Mouse (Mus musculus) heart, adult 2 months (tissue): ENCODE measurements around the gene Gsc2. TPM values are rescaled to one million over a fixed set of nuclear protein-coding genes. Genes with fewer than 3 reads are reported as not detected.

Source experiments
- DNase-seq, 2 experiments: peaks; one replicate each; pipeline ENCODE4 v3.0.0; 2021
- H3K27ac ChIP-seq: fragments of 200-600 bp; 2 replicates; pipeline ENCODE4 v1.8.1; 2022
- H3K27me3 ChIP-seq: fragments of 200-500 bp; 2 replicates; pipeline ENCODE4 v1.6.1; 2012; ENCODE audit warnings: mild to moderate bottlenecking, low read length, inconsistent platforms, mixed read lengths; ENCODE audit not compliant: control insufficient read depth, insufficient read depth
- H3K36me3 ChIP-seq: fragments of 200-500 bp; 2 replicates; pipeline ENCODE4 v1.6.1; 2012; ENCODE audit warnings: low read length, inconsistent platforms; ENCODE audit not compliant: control insufficient read depth, insufficient read depth
- H3K4me1 ChIP-seq: fragments of 200-500 bp; 2 replicates; pipeline ENCODE4 v1.6.1; 2011; ENCODE audit warnings: low read length; ENCODE audit not compliant: control insufficient read depth, insufficient read depth
- H3K4me3 ChIP-seq: fragments of 200-600 bp; 2 replicates; pipeline ENCODE4 v1.8.1; 2022
- H3K79me2 ChIP-seq: fragments of 200-500 bp; replicated peaks from 2 replicates; pipeline ENCODE4 v1.6.1; 2012; ENCODE audit warnings: mild to moderate bottlenecking, inconsistent platforms, low read length, moderate library complexity, mixed read lengths; ENCODE audit not compliant: control insufficient read depth, insufficient read depth
- H3K9ac ChIP-seq: fragments of 200-500 bp; 2 replicates; pipeline ENCODE4 v1.6.1; 2012; ENCODE audit warnings: low read depth, mild to moderate bottlenecking, control low read depth, inconsistent platforms, low read length, mixed read lengths
- CTCF ChIP-seq: fragments of 200-600 bp; IDR thresholded peaks from 2 replicates; pipeline ENCODE4 v1.8.1; 2022; ENCODE audit warnings: antibody characterized with exemption, mild to moderate bottlenecking, moderate library complexity
- EP300 ChIP-seq: fragments of 200-500 bp; IDR thresholded peaks from 2 replicates; pipeline ENCODE4 v1.6.1; 2011; ENCODE audit warnings: low read depth, low read length, control low read depth; ENCODE audit not compliant: insufficient read depth
- POLR2A ChIP-seq: fragments of 200-500 bp; IDR thresholded peaks from 2 replicates; pipeline ENCODE4 v1.6.1; 2011; ENCODE audit warnings: mild to moderate bottlenecking, low read depth, low read length, control low read depth; ENCODE audit not compliant: insufficient read depth
- WGBS: fragments of 180-500 bp; shearing (Covaris S2); methylation state at CpG from one replicate; pipeline ENCODE4 v1.1.7; 2018; 5-methylcytosine and 5-hydroxymethylcytosine counted together
- intact Hi-C: fragments of 180-260 bp; cut with DNase I; formaldehyde crosslinking; loops from one replicate; pipeline ENCODE4 v1.15.1; 2025
- polyA plus RNA-seq: library from polyadenylated mRNA; depleted of rRNA; stranded (reverse); fragments of >200 nt; gene quantifications from 2 replicates; pipeline ENCODE4 v1.2.3, GENCODE M21; 2012; rRNA removed
- total RNA-seq, 2 experiments: library from RNA; stranded (reverse); gene quantifications; 2 replicates each; pipeline ENCODE4 v1.2.3; 2021

Gsc2 gene
- total and polyA plus RNA-seq, 3 experiments = not detected

- TF ChIP-seq POLR2A = no peak
- TF ChIP-seq EP300 = no peak
- no peak for TF ChIP-seq CTCF
- no peak overlapping the region for H3K27ac ChIP-seq
- peaks cover 2% of the 10 kb centered on the region; the same call in 1 of the 2 replicates for H3K36me3 ChIP-seq
- no peaks in the 10 kb centered on the region for H3K27me3 ChIP-seq
- WGBS = 98% methylated on average over 1 of the region's 1 CpGs
- peaks cover 14% of the 10 kb centered on the region for H3K79me2 ChIP-seq
- peaks cover 4% of the 10 kb centered on the region for H3K4me1 ChIP-seq
- no peak overlapping the region for H3K4me3 ChIP-seq
- DNase-seq = no peak
- no peak overlapping the region for H3K9ac ChIP-seq
- intact Hi-C loops = no loop called here
These were observed 38.8 kb downstream of the Gsc2 start for GRCm38 (mm10) chr16:17876096-17876495.

- intact Hi-C loops = no loop called here
- H3K27ac ChIP-seq = no peak overlapping the region
- peaks cover 4% of the 10 kb centered on the region for H3K4me1 ChIP-seq
These were observed 39.7 kb downstream of the Gsc2 start for GRCm38 (mm10) chr16:17875174-17875573.

GRCm38 (mm10) chr16:17872995-17873394 is 41.9 kb downstream of the Gsc2 start:
- Histone ChIP-seq H3K27me3 (no peaks in the 10 kb centered on the region), H3K4me3 (no peak overlapping the region), H3K27ac (no peak overlapping the region), H3K79me2 (peaks cover 8% of the 10 kb centered on the region; the same call in 1 of the 2 replicates), H3K9ac (no peak overlapping the region), H3K36me3 (peaks cover 2% of the 10 kb centered on the region; the same call in 1 of the 2 replicates), H3K4me1 (peaks cover 2% of the 10 kb centered on the region; the same call in 1 of the 2 replicates)
- DNase-seq = no peak
- 61% methylated on average over 4 of the region's 4 CpGs for WGBS
- TF ChIP-seq CTCF (no peak), EP300 (no peak), POLR2A (no peak)
- intact Hi-C loops = no loop called here

More at GRCm38 (mm10) chr16:17875174-17875573, 39.7 kb downstream of the Gsc2 start:
- peaks cover 12% of the 10 kb centered on the region for H3K79me2 ChIP-seq
- H3K36me3 ChIP-seq = peaks cover 2% of the 10 kb centered on the region; the same call in 1 of the 2 replicates
- WGBS = 45% methylated on average over 4 of the region's 4 CpGs
- H3K9ac ChIP-seq = no peak overlapping the region
- TF ChIP-seq POLR2A (no peak), CTCF (no peak), EP300 (no peak)
- H3K27me3 ChIP-seq = no peaks in the 10 kb centered on the region
- peak; percentile 15 to 32 for DNase-seq
- H3K4me3 ChIP-seq = no peak overlapping the region

- peak in 1 of 2 experiments; percentile 4 for DNase-seq
- intact Hi-C loops = no loop called here
- H3K4me3 ChIP-seq = no peak overlapping the region
- H3K27me3 ChIP-seq = no peaks in the 10 kb centered on the region
- no peaks in the 10 kb centered on the region for H3K36me3 ChIP-seq
- TF ChIP-seq EP300 = no peak
- TF ChIP-seq POLR2A = no peak
- no peak for TF ChIP-seq CTCF
- H3K4me1 ChIP-seq = peaks cover 2% of the 10 kb centered on the region; the same call in 1 of the 2 replicates
- H3K27ac ChIP-seq = no peak overlapping the region
- H3K79me2 ChIP-seq = peaks cover 5% of the 10 kb centered on the region; the same call in 1 of the 2 replicates
- H3K9ac ChIP-seq = no peak overlapping the region
- 54% methylated on average over 5 of the region's 5 CpGs for WGBS
These were observed 43.6 kb downstream of the Gsc2 start for GRCm38 (mm10) chr16:17871248-17871647.

- TF ChIP-seq EP300 (no peak), POLR2A (no peak), CTCF (no peak)
- H3K27me3 ChIP-seq = no peaks in the 10 kb centered on the region
- intact Hi-C loops = no loop called here
- DNase-seq = no peak
- no peak overlapping the region for H3K27ac ChIP-seq
- no peak overlapping the region for H3K4me3 ChIP-seq
- WGBS = 62% methylated on average over 6 of the region's 6 CpGs
- no peaks in the 10 kb centered on the region for H3K4me1 ChIP-seq
- peaks cover 7% of the 10 kb centered on the region for H3K79me2 ChIP-seq
- H3K9ac ChIP-seq = no peak overlapping the region
- no peaks in the 10 kb centered on the region for H3K36me3 ChIP-seq
These were observed 49.1 kb downstream of the Gsc2 start for GRCm38 (mm10) chr16:17865770-17866169.

GRCm38 (mm10) chr16:17865293-17865692 is 49.6 kb downstream of the Gsc2 start:
- H3K36me3 ChIP-seq = no peaks in the 10 kb centered on the region
- no peak overlapping the region for H3K27ac ChIP-seq
- peaks cover 7% of the 10 kb centered on the region for H3K79me2 ChIP-seq
- H3K4me3 ChIP-seq = no peak overlapping the region
- no peak overlapping the region for H3K9ac ChIP-seq
- DNase-seq = no peak
- H3K27me3 ChIP-seq = no peaks in the 10 kb centered on the region
- H3K4me1 ChIP-seq = no peaks in the 10 kb centered on the region
- TF ChIP-seq CTCF (no peak), POLR2A (no peak), EP300 (no peak)
- 71% methylated on average over 2 of the region's 2 CpGs for WGBS
- intact Hi-C loops = no loop called here

Other genes with a start within 250 kb of the Gsc2 start
- gene Med15, start 182.2 kb downstream of the Gsc2 start, total RNA-seq = 10 to 100 TPM; 21.5 to 24.9 TPM
- gene Med15, start 182.2 kb downstream of the Gsc2 start, polyA plus RNA-seq = 37.3 and 44.3 TPM in 2 replicates
- gene Klhl22, start 155.4 kb downstream of the Gsc2 start, total RNA-seq = 10 to 100 TPM; 17.3 to 18.6 TPM
- gene Klhl22, start 155.4 kb downstream of the Gsc2 start, polyA plus RNA-seq = 23.6 and 30.2 TPM in 2 replicates
- 1 to 10 TPM; 4.1 to 5.2 TPM for gene Scarf2, start 117.8 kb downstream of the Gsc2 start, total RNA-seq
- gene Scarf2, start 117.8 kb downstream of the Gsc2 start, polyA plus RNA-seq = 10.8 and 13.4 TPM in 2 replicates
- not detected for gene B830017H08Rik, start 81.9 kb downstream of the Gsc2 start, total RNA-seq
- not detected in 2 replicates for gene B830017H08Rik, start 81.9 kb downstream of the Gsc2 start, polyA plus RNA-seq
- 1 to 10 TPM; 1.6 to 2.9 TPM for gene Car15, start 76.7 kb downstream of the Gsc2 start, total RNA-seq
- gene Car15, start 76.7 kb downstream of the Gsc2 start, polyA plus RNA-seq = 4.6 and 5.2 TPM in 2 replicates
- under 1 TPM; 0.20 to 0.31 TPM for gene Gm20518, start 23.4 kb downstream of the Gsc2 start, total RNA-seq
- gene Gm20518, start 23.4 kb downstream of the Gsc2 start, polyA plus RNA-seq = 0.68 and 1.1 TPM in 2 replicates
- gene Tssk1, start 20.8 kb downstream of the Gsc2 start, total RNA-seq = under 1 TPM; 0.16 TPM
- 0.27 and 0.29 TPM in 2 replicates for gene Tssk1, start 20.8 kb downstream of the Gsc2 start, polyA plus RNA-seq
- 10 to 100 TPM; 46.5 to 55.7 TPM for gene Dgcr2, start 16.5 kb downstream of the Gsc2 start, total RNA-seq
- 64.3 and 77.9 TPM in 2 replicates for gene Dgcr2, start 16.5 kb downstream of the Gsc2 start, polyA plus RNA-seq
- gene Tssk2, start 16.4 kb downstream of the Gsc2 start, total RNA-seq = not detected
- 0.33 and 0.44 TPM in 2 replicates for gene Tssk2, start 16.4 kb downstream of the Gsc2 start, polyA plus RNA-seq
- gene Ess2, start 3.7 kb downstream of the Gsc2 start, total RNA-seq = 1 to 10 TPM; 8.0 to 8.3 TPM
- 11.4 and 12.6 TPM in 2 replicates for gene Ess2, start 3.7 kb downstream of the Gsc2 start, polyA plus RNA-seq
- 1 to 10 TPM; 6.8 to 7.3 TPM for gene Slc25a1, start 13.2 kb upstream of the Gsc2 start, total RNA-seq
- gene Slc25a1, start 13.2 kb upstream of the Gsc2 start, polyA plus RNA-seq = 32.3 and 65.5 TPM in 2 replicates
- gene Vpreb2, start 65.4 kb upstream of the Gsc2 start, total RNA-seq = not detected
- not detected in 2 replicates for gene Vpreb2, start 65.4 kb upstream of the Gsc2 start, polyA plus RNA-seq
- 10 to 100 TPM; 41.4 TPM for gene Dgcr6, start 137.8 kb upstream of the Gsc2 start, total RNA-seq
- 46.7 and 48.8 TPM in 2 replicates for gene Dgcr6, start 137.8 kb upstream of the Gsc2 start, polyA plus RNA-seq
- gene Prodh, start 175.1 kb upstream of the Gsc2 start, total RNA-seq = 10 to 100 TPM; 18.8 to 23.4 TPM
- 46.7 and 57.9 TPM in 2 replicates for gene Prodh, start 175.1 kb upstream of the Gsc2 start, polyA plus RNA-seq
- gene Rtn4r, start 212.6 kb upstream of the Gsc2 start, total RNA-seq = 1 to 10 TPM; 2.3 to 9.8 TPM
- gene Rtn4r, start 212.6 kb upstream of the Gsc2 start, polyA plus RNA-seq = 31.9 and 57.8 TPM in 2 replicates